Mouse (Mus musculus) T-helper 17 cell (primary cell): Measurements from ENCODE around the gene Gm38393.

Source experiments
- in situ Hi-C, 2 experiments: fragments of 300-600 bp; cut with MboI, MseI; formaldehyde crosslinking; loops; 1 replicate in 1 of 2; 2 replicates in 1 of 2; pipeline ENCODE4 v1.15.1; 2025; ENCODE audit warnings: high pct_unique_total_duplicates in 2 of 2

Gm38393 gene

DNA sequence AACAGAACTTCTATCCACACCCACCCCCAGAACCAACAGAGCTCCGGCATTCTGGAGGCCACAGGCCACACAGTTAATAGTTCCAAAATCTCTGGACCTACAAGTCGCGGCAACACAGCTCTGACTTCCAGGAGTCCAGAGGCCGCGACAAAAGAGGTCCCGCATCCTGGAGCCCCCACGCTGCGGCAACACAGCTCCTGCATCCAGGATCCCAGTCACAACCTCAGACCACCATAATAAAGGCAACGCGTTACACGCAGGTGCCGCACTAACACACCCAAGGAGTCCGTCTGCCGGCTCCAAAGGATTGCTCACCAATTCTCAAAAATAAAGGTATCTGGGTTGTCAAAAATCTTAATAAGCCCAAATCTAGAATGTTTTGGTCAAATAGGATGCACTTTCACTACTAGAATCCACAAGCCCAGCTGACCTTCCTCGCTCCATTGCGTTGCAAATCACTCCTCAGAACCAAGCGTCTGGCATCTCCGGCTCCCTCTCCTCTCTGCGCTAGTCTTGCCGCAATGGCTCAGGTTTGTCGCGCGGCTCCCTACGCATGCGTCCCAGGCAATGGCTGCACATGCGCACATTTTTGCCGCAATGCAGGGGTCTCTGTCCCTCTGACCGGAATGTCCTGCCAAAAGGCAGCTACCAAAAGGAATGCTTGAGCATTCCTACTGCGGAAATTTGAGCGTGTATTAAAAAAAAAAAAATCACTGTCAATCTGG is at the start of gene Gm38393, which contains the start of gene Snurf:
TSS of gene Gm38393 (minus strand) at position 459 of the 725 bp plus-strand sequence.
TSS of gene Snurf (minus strand) at position 444 of the 725 bp plus-strand sequence.
- in situ Hi-C loops = no loop called here

DNA sequence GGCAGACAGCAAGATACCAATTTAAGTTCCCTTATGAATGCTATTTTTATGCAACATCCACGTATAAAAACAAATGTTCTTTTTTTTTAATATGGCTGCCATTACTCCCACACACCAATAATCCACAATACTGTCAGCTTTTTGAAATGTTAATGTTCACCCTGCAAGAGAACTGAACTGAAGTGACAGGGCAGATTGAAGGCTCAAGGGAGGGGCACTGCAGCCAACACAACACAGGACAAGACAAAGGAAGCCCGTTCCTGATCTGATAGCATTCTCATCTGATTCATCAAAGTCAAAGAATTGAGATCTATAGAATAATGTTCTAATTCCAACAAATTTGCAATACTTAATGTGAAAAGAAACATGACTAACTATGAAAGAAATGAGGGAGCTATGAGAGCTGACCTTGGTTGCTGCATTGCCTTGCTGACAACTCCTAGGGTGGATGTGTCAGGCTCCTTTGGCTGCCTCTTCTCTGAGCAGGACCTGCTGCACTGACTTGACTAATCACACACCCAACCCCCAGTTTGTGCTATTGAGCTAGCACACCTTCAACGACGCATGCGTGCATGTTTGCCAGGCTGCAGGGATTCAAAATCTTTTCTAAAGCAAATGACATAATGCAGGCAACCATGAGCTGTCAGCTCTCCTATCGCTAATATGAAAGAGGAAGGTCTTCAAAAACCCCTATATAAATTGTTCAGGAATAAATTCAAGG is 42.8 kb upstream of the Gm38393 start:
- in situ Hi-C loops = no loop called here

DNA sequence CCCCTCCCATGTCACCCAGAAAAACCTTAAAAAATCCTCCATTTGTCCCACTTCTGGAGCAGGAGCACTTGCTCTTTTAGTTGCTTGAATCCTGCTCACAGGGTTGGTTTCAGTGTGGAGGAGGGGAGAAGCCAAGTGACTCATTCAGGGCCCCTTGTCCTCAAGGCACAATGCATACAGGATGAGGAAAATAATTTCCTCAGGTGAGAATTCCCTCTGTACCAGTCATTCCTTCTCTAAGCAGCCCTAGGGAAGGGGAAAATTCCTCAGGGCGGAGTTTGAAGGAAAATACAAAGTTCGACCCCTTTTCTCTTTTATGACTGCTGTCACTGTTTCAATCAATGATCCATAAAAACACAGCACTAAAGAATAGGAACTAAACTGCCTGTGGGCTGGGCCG is 8.3 kb upstream of the Gm38393 start:
- in situ Hi-C loops = no loop called here

- in situ Hi-C loops = no loop called here
Observed at GRCm38 (mm10) chr7:60007727-60008360, 3.0 kb upstream of the Gm38393 start.

DNA sequence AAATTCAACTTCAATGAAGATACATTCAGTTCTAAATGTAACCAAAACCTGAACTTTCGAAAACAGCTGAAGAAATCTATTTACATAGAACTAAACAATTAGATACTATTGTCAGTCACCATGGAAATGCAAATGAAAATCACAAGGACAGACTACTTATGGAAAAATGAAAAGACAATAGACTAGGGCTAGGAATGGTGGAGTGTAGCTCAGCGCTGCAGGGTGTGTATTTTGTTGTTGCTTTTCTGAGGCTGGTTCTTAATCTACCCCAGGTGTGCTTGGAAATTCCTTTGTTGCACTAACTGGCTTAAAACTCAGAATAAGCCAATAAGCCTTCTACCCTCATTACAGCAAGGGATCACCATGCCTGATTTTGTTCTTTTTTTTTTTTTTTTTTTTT is 1.4 kb upstream of the Gm38393 start:
- in situ Hi-C loops = no loop called here

DNA sequence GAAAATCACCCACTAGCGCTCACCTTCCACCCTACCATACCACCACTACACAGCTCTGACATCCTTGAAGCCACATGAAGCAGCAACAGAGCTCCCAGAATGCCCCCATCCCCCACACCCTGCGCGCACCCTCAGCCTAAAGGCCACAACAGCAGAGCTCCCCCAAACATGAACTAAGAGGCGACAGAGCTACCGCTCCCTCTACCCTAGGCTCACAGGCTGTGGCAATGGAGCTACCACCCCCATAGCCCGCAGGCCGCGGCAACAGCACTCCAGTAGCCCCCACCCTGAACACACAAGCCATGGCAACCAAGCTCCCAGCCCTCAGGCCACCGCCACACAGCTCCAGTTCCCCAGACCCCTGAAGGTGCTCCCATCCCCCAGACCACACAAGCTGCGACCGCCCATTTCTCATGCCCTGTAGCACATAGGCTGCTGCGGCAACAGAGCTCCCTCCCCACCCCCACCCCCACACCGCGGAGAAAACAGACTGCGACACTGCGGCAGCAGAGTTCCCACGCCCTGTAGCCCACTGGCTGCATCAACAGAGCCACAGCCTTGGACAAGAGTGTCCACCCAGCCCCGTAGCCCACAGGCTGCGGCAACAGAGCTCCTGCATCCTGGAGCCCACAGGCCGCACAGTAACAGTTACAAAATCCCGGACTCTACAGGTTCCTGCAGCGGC is 801 bp downstream of the Gm38393 start:
- in situ Hi-C loops = no loop called here

GRCm38 (mm10) chr7:60003006-60003865 is 1.6 kb downstream of the Gm38393 start:
- in situ Hi-C loops = no loop called here

DNA sequence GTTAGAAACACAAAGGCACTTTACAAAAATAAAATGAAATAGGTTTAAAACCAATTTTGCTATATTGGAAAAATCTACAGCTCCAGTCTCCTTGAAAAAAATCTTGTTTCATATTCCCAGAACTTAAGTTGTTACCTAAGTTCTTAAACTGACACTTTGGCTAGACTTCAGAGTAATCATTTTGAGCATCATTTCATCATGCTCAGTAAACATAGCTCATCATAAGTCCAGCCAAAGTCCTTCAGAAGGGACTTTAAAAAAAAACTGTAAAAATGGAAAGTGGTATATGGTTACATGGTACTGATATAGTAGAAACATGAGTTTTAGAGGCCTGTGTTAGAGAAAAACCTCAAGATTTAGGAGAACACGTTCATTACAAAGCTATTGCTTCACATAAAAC is 26.2 kb downstream of the Gm38393 start:
- in situ Hi-C loops = no loop called here
